Mouse (Mus musculus): ENCODE measurements around the gene Fbn1.

GRCm38 (mm10) chr2:125481531-125482317 is 26.1 kb downstream of the Fbn1 start:
- TF ChIP-seq CTCF (IDR thresholded peaks at IDR 0.05) (no peak), POLR2A (IDR thresholded peaks at IDR 0.05; ENCODE audit: insufficient read depth, low read depth, low read length) (no peak), EP300 (IDR thresholded peaks at IDR 0.05; ENCODE audit: insufficient read depth, low read depth, low read length) (no peak)

All from heart, adult 2 months (tissue).